Mouse (Mus musculus) gastrocnemius, postnatal 14 days (tissue): ENCODE data around the gene Pycr2. TPM values are rescaled to one million over a fixed set of nuclear protein-coding genes. Genes with fewer than 3 reads are reported as not detected.
"Not testable (repeated sequence)": the region's sequence is repeated elsewhere in the genome, so short reads cannot be mapped to it uniquely, and the experiment has no call there.

Experiments
- DNase-seq: peaks from one replicate; pipeline ENCODE4 v3.0.0; 2021; ENCODE audit warnings: mixed read lengths
- intact Hi-C: fragments of 180-260 bp; cut with DNase I; formaldehyde crosslinking; loops from one replicate; pipeline ENCODE4 v1.15.1; 2025; ENCODE audit warnings: low total_unique reads
- total RNA-seq, 2 experiments: library from RNA; stranded (reverse); gene quantifications; 2 replicates each; pipeline ENCODE4 v1.2.3; 2021

The Pycr2 gene
- total RNA-seq, 2 experiments from 2014 or later, result 18.3 to 18.4 TPM

- DNase-seq, result peak; percentile 67
- intact Hi-C loops, result not testable (repeated sequence)
Observed at GRCm38 (mm10) chr1:180936610-180937398, 32.7 kb downstream of the Pycr2 start.

GRCm38 (mm10) chr1:180937631-180938030 is 33.5 kb downstream of the Pycr2 start:
- intact Hi-C loops, DNase-seq: not testable (repeated sequence)

- DNase-seq, intact Hi-C loops: not testable (repeated sequence)
Observed at GRCm38 (mm10) chr1:180938781-180939180, 34.7 kb downstream of the Pycr2 start.

GRCm38 (mm10) chr1:180940776-180941460 is 36.8 kb downstream of the Pycr2 start:
- intact Hi-C loops, result no loop called here
- no peak for DNase-seq

GRCm38 (mm10) chr1:180941726-180942125 is 37.6 kb downstream of the Pycr2 start:
- intact Hi-C loops, result no loop called here
- no peak for DNase-seq

- intact Hi-C loops, result no loop called here
Observed at GRCm38 (mm10) chr1:180942166-180943031, 38.3 kb downstream of the Pycr2 start, which contains the start of gene Tmem63a. Tmem63a (plus strand) TSS chr1:180942344.

GRCm38 (mm10) chr1:180943032-180943644 is 39.0 kb downstream of the Pycr2 start:
- peak; percentile 38 for DNase-seq
- intact Hi-C loops, result no loop called here

More at GRCm38 (mm10) chr1:180942166-180943031, 38.3 kb downstream of the Pycr2 start, which contains the start of gene Tmem63a:
- DNase-seq, result peak; percentile 79

GRCm38 (mm10) chr1:180943896-180944295 is 39.8 kb downstream of the Pycr2 start:
- intact Hi-C loops, result no loop called here
- no peak for DNase-seq

GRCm38 (mm10) chr1:180944553-180944952 is 40.5 kb downstream of the Pycr2 start:
- intact Hi-C loops, result no loop called here
- DNase-seq, result no peak

GRCm38 (mm10) chr1:180945001-180945980 is 41.2 kb downstream of the Pycr2 start:
- DNase-seq, result peak; percentile 70
- intact Hi-C loops, result no loop called here

GRCm38 (mm10) chr1:180946448-180946847 is 42.4 kb downstream of the Pycr2 start:
- intact Hi-C loops, result no loop called here
- no peak for DNase-seq

- intact Hi-C loops, result no loop called here
- no peak for DNase-seq
Observed at GRCm38 (mm10) chr1:180952085-180952746, 48.1 kb downstream of the Pycr2 start.

GRCm38 (mm10) chr1:180952808-180953207 is 48.7 kb downstream of the Pycr2 start:
- no peak for DNase-seq
- intact Hi-C loops, result no loop called here

- no peak for DNase-seq
- intact Hi-C loops, result no loop called here
Observed at GRCm38 (mm10) chr1:180956401-180956800, 52.3 kb downstream of the Pycr2 start.

GRCm38 (mm10) chr1:180956973-180957381 is 52.9 kb downstream of the Pycr2 start:
- DNase-seq, result peak; percentile 43
- intact Hi-C loops, result no loop called here
